In the genomic region with DNA sequence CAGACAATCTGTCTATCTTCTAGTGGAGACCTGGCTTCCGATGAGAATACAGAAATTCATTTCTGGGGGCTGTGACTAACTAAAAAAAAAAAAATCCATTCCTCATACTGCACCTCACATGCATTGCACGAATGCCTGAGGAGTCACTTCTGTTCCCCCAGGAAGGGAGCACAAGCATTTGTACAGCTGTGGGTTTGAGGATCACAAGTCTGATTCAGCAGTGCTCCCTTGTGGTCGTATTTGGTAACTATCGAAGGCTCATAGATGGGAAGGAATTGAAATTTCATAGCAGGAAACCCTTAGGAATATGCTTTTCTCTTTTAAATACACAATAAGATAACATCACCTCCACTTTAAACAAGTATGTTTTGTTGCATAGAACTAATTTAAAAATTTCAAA, we compare ENCODE assay signal across 8 mouse cellular contexts. TPM values are rescaled to one million over a fixed set of nuclear protein-coding genes. Genes with fewer than 3 reads are reported as not detected.
DNase-seq lines count a peak whose midpoint lies in the region; ATAC-seq and TF ChIP-seq lines count a peak whose summit lies in the region.

No protein-coding gene starts in this region.

- no peak overlapping the region for H3K9ac ChIP-seq in forebrain, embryonic 14.5 days (ENCODE audit: low read length)
- no peak overlapping the region for H3K9ac ChIP-seq in hindbrain, embryonic 15.5 days
- no peak overlapping the region for H3K9ac ChIP-seq in midbrain, postnatal 0 days (replicated peaks; ENCODE audit: low read length, poor library complexity, severe bottlenecking)

- peak; percentile 50 for ATAC-seq in forebrain, embryonic 14.5 days
- ATAC-seq in hindbrain, embryonic 15.5 days (ENCODE audit: low FRiP score, low read depth): peak; percentile 59; the same call in 1 of the 2 replicates
- peak; percentile 71; the same call in 1 of the 2 replicates for ATAC-seq in midbrain, postnatal 0 days (ENCODE audit: low FRiP score)

- H3K9me3 ChIP-seq in forebrain, embryonic 14.5 days (replicated peaks; ENCODE audit: control insufficient read depth, low read length): no peaks in the 10 kb centered on the region
- H3K9me3 ChIP-seq in hindbrain, embryonic 15.5 days: no peaks in the 10 kb centered on the region
- no peaks in the 10 kb centered on the region for H3K9me3 ChIP-seq in midbrain, postnatal 0 days (ENCODE audit: low read length)

- H3K36me3 ChIP-seq in spleen, adult 2 months (ENCODE audit: control insufficient read depth, insufficient read depth, low read length): no peaks in the 10 kb centered on the region
- no peaks in the 10 kb centered on the region for H3K36me3 ChIP-seq in forebrain, embryonic 14.5 days (ENCODE audit: control insufficient read depth, insufficient read depth, low read length)
- H3K36me3 ChIP-seq in hindbrain, embryonic 15.5 days: no peaks in the 10 kb centered on the region
- H3K36me3 ChIP-seq in midbrain, postnatal 0 days (ENCODE audit: insufficient read depth, low read length): no peaks in the 10 kb centered on the region

- H3K4me1 ChIP-seq in spleen, adult 2 months (ENCODE audit: control insufficient read depth, insufficient read depth, insufficient read length): no peaks in the 10 kb centered on the region
- peaks cover 7% of the 10 kb centered on the region for H3K4me1 ChIP-seq in bone marrow macrophage, adult 2 months (ENCODE audit: control insufficient read depth, insufficient read depth, low read length)
- no peaks in the 10 kb centered on the region for H3K4me1 ChIP-seq in forebrain, embryonic 14.5 days (ENCODE audit: control insufficient read depth, insufficient read depth, low read length)
- no peaks in the 10 kb centered on the region for H3K4me1 ChIP-seq in hindbrain, embryonic 15.5 days (replicated peaks)
- H3K4me1 ChIP-seq in midbrain, postnatal 0 days (ENCODE audit: insufficient read depth, low read length): no peaks in the 10 kb centered on the region

- intact Hi-C loops in left cerebral cortex, postnatal 10 days (cut with DNase I): no loop called here

- no peak overlapping the region for H3K4me2 ChIP-seq in forebrain, embryonic 14.5 days (ENCODE audit: low read length)
- H3K4me2 ChIP-seq in hindbrain, embryonic 15.5 days: no peak overlapping the region
- H3K4me2 ChIP-seq in midbrain, postnatal 0 days (ENCODE audit: low read depth, low read length, poor library complexity, severe bottlenecking): no peak overlapping the region

- no peak overlapping the region for H3K4me3 ChIP-seq in spleen, adult 2 months (ENCODE audit: extremely low read depth, insufficient read depth, insufficient read length)
- H3K4me3 ChIP-seq in bone marrow macrophage, adult 2 months (ENCODE audit: insufficient read depth, low read length): peak overlapping the region; percentile 19; the same call in 1 of the 2 replicates
- no peak overlapping the region for H3K4me3 ChIP-seq in forebrain, embryonic 14.5 days (ENCODE audit: low read depth, low read length)
- H3K4me3 ChIP-seq in hindbrain, embryonic 15.5 days: no peak overlapping the region
- no peak overlapping the region for H3K4me3 ChIP-seq in midbrain, postnatal 0 days (ENCODE audit: low read depth, low read length)

- no peak for TF ChIP-seq POLR2A in spleen, adult 2 months (IDR thresholded peaks at IDR 0.05; ENCODE audit: low read depth, low read length)
- no peak for TF ChIP-seq POLR2A in bone marrow macrophage, adult 2 months (IDR thresholded peaks at IDR 0.05; ENCODE audit: borderline replicate concordance, low read depth, low read length)

- H3K27ac ChIP-seq in spleen, adult 2 months (ENCODE audit: insufficient read depth, low read length): no peak overlapping the region
- peak overlapping the region; percentile 76 for H3K27ac ChIP-seq in bone marrow macrophage, adult 2 months (ENCODE audit: insufficient read depth, low read depth, low read length)
- H3K27ac ChIP-seq in forebrain, embryonic 14.5 days (ENCODE audit: low read depth, low read length): no peak overlapping the region
- H3K27ac ChIP-seq in hindbrain, embryonic 15.5 days (replicated peaks): no peak overlapping the region
- H3K27ac ChIP-seq in midbrain, postnatal 0 days (ENCODE audit: low read depth, low read length): no peak overlapping the region; the same call in 1 of the 2 replicates

- DNase-seq in spleen, adult 2 months (ENCODE audit: low read depth in 1 of 2, low spot score in 2 of 2): peak in 1 of 2 experiments; percentile 37
- DNase-seq in spleen, adult 12 weeks (ENCODE audit: low spot score): no peak
- DNase-seq in forebrain, embryonic 14.5 days (ENCODE audit: low spot score): peak; percentile 85
- peak; percentile 67 to 72 for DNase-seq in left cerebral cortex, postnatal 10 days (ENCODE audit: extremely low spot score in 1 of 2, low spot score in 2 of 2)
- peak; percentile 84 for DNase-seq in midbrain, postnatal 0 days (ENCODE audit: low spot score)
- no peak for DNase-seq in c-Kit-positive CD71-positive TER-119-positive erythroid progenitor cells, embryonic 14.5 days (ENCODE audit: low spot score)

- peak; percentile 20; the same call in 1 of the 2 replicates for TF ChIP-seq CTCF in spleen, adult 2 months (IDR thresholded peaks at IDR 0.05; ENCODE audit: extremely low read depth, insufficient read depth, insufficient read length, insufficient replicate concordance)
- no peak for TF ChIP-seq CTCF in bone marrow macrophage, adult 2 months (IDR thresholded peaks at IDR 0.05; ENCODE audit: low read depth, low read length)
- peak; percentile 90 for TF ChIP-seq CTCF in midbrain, postnatal 0 days (IDR thresholded peaks at IDR 0.05)

- 7% methylated on average over 4 of the region's 4 CpGs for WGBS in spleen, adult 2 months
- WGBS in forebrain, embryonic 14.5 days: 32% methylated on average over 4 of the region's 4 CpGs
- WGBS in hindbrain, embryonic 15.5 days: 25% methylated on average over 4 of the region's 4 CpGs
- WGBS in midbrain, postnatal 0 days: 24% methylated on average over 4 of the region's 4 CpGs

- no peaks in the 10 kb centered on the region for H3K27me3 ChIP-seq in spleen, adult 2 months (ENCODE audit: control insufficient read depth, insufficient read depth, low read length)
- H3K27me3 ChIP-seq in forebrain, embryonic 14.5 days (replicated peaks; ENCODE audit: control insufficient read depth, insufficient read depth, low read length): no peaks in the 10 kb centered on the region
- H3K27me3 ChIP-seq in hindbrain, embryonic 15.5 days: no peaks in the 10 kb centered on the region
- H3K27me3 ChIP-seq in midbrain, postnatal 0 days (ENCODE audit: insufficient read depth, low read length): no peaks in the 10 kb centered on the region

RNA-seq across cellular contexts. Expression of gene Icos, which starts 16.6 kb away (rescaled TPM):
- polyA plus RNA-seq in spleen, adult 2 months (2012; rRNA removed): 1.9 and 2.2 TPM in 2 replicates
- 0.73 and 0.94 TPM in 2 replicates for polyA plus RNA-seq in bone marrow macrophage, adult 2 months (2012; ENCODE audit: insufficient read depth, insufficient read length, missing spikeins)
- polyA plus RNA-seq in forebrain, embryonic 14.5 days (2014; fragmentation: Nextera tagmentation; extraction: Ambion mirVana): 0.10 TPM in 1 of 2 replicates, not detected in the other
- polyA plus RNA-seq in hindbrain, embryonic 15.5 days (2015; fragmentation: Nextera tagmentation; extraction: Ambion mirVana): 0.21 TPM in 1 of 2 replicates, not detected in the other
- under 1 TPM in 1 of 2 experiments, not detected in 1; 0.17 TPM for total RNA-seq in left cerebral cortex, postnatal 10 days (2021)
- not detected in 2 replicates for total RNA-seq in midbrain, postnatal 0 days (2014; rRNA removed)
- polyA plus RNA-seq in midbrain, postnatal 0 days (2015; fragmentation: Nextera tagmentation; extraction: Ambion mirVana): 0.14 and 0.28 TPM in 2 replicates

Comparison
In these comparisons a context has a peak if more than half of its experiments do, and no peak if none do; other contexts are left out.
1. DNase-seq: peak in forebrain, embryonic 14.5 days (single experiment), left cerebral cortex, postnatal 10 days (2 of 2) and midbrain, postnatal 0 days (single experiment); none in spleen, adult 12 weeks (single experiment) and c-Kit-positive CD71-positive TER-119-positive erythroid progenitor cells, embryonic 14.5 days (single experiment).
2. Peak in every context shown above with its lines, with median percentiles within 50 percentile points of each other: ATAC-seq.